Mouse (Mus musculus): ENCODE measurements around the gene Iqce. TPM values are rescaled to one million over a fixed set of nuclear protein-coding genes. Genes with fewer than 3 reads are reported as not detected.

The Iqce gene
- polyA plus RNA-seq, 1 experiment: 4.8 TPM

- Histone ChIP-seq H3ac (ENCODE audit: control insufficient read depth, insufficient read length) (no peak overlapping the region), H3K4me2 (ENCODE audit: low read depth) (peak overlapping the region; percentile 45), H3K79me2 (ENCODE audit: control insufficient read depth, insufficient read depth) (peaks cover 13% of the 10 kb centered on the region), H3K4me3 (no peak overlapping the region), H3K36me3 (ENCODE audit: control insufficient read depth, insufficient read depth) (no peaks in the 10 kb centered on the region), H3K27me3 (ENCODE audit: control insufficient read depth, insufficient read depth, insufficient read length) (no peaks in the 10 kb centered on the region)
- TF ChIP-seq MAX (IDR thresholded peaks at IDR 0.05; ENCODE audit: low read depth) (no peak), MYOD1 (IDR thresholded peaks at IDR 0.05; ENCODE audit: control insufficient read depth in 1 of 3, insufficient read length in 2 of 3, low read depth in 2 of 3) (no peak), TCF3 (IDR thresholded peaks at IDR 0.05; ENCODE audit: insufficient read length, low read depth) (no peak), USF1 (IDR thresholded peaks at IDR 0.05; ENCODE audit: low read depth) (no peak), E2F4 (IDR thresholded peaks at IDR 0.05; ENCODE audit: insufficient read depth) (no peak), REST (IDR thresholded peaks at IDR 0.05; ENCODE audit: insufficient read depth, insufficient read length) (no peak), POLR2AphosphoS2 (IDR thresholded peaks at IDR 0.05; ENCODE audit: insufficient read length, low read depth) (no peak), CEBPB (IDR thresholded peaks at IDR 0.05; ENCODE audit: insufficient read depth, poor library complexity, severe bottlenecking) (no peak), MYOG (IDR thresholded peaks at IDR 0.05; ENCODE audit: control insufficient read depth in 1 of 3, insufficient read depth in 1 of 3, insufficient read length in 2 of 3, low read depth in 2 of 3) (no peak), POLR2A (IDR thresholded peaks at IDR 0.05; ENCODE audit: insufficient read length, low read depth) (no peak), SRF (IDR thresholded peaks at IDR 0.05; ENCODE audit: control insufficient read depth, insufficient read length, low read depth) (no peak), TCF12 (IDR thresholded peaks at IDR 0.05; ENCODE audit: insufficient read depth, poor library complexity, severe bottlenecking) (no peak)
Observed at GRCm38 (mm10) chr5:140651231-140651630, 50.9 kb downstream of the Iqce start.

- Histone ChIP-seq H3K4me2 (ENCODE audit: low read depth) (no peak overlapping the region), H3K27me3 (ENCODE audit: control insufficient read depth, insufficient read depth, insufficient read length) (no peaks in the 10 kb centered on the region), H3K36me3 (ENCODE audit: control insufficient read depth, insufficient read depth) (no peaks in the 10 kb centered on the region), H3ac (ENCODE audit: control insufficient read depth, insufficient read length) (no peak overlapping the region), H3K79me2 (ENCODE audit: control insufficient read depth, insufficient read depth) (peaks cover 17% of the 10 kb centered on the region), H3K4me3 (no peak overlapping the region)
- TF ChIP-seq MAX (IDR thresholded peaks at IDR 0.05; ENCODE audit: low read depth) (no peak), TCF12 (IDR thresholded peaks at IDR 0.05; ENCODE audit: insufficient read depth, poor library complexity, severe bottlenecking) (no peak), TCF3 (IDR thresholded peaks at IDR 0.05; ENCODE audit: insufficient read length, low read depth) (no peak), POLR2A (IDR thresholded peaks at IDR 0.05; ENCODE audit: insufficient read length, low read depth) (no peak)
Observed at GRCm38 (mm10) chr5:140649881-140650414, 52.2 kb downstream of the Iqce start.

- H3K4me3 ChIP-seq: peak overlapping the region; percentile 47
- TF ChIP-seq SRF (IDR thresholded peaks at IDR 0.05; ENCODE audit: control insufficient read depth, insufficient read length, low read depth) (peak; percentile 74), POLR2AphosphoS2 (IDR thresholded peaks at IDR 0.05; ENCODE audit: insufficient read length, low read depth) (no peak)
- no peaks in the 10 kb centered on the region for H3K27me3 ChIP-seq (ENCODE audit: control insufficient read depth, insufficient read depth, insufficient read length)
- H3K36me3 ChIP-seq (ENCODE audit: control insufficient read depth, insufficient read depth): no peaks in the 10 kb centered on the region
- peaks cover 17% of the 10 kb centered on the region for H3K79me2 ChIP-seq (ENCODE audit: control insufficient read depth, insufficient read depth)
- H3K4me2 ChIP-seq (ENCODE audit: low read depth): peak overlapping the region; percentile 98
- peak overlapping the region; percentile 88 for H3ac ChIP-seq (ENCODE audit: control insufficient read depth, insufficient read length)
Observed at GRCm38 (mm10) chr5:140649101-140649667, 53.0 kb downstream of the Iqce start.

GRCm38 (mm10) chr5:140648519-140649100 is 53.6 kb downstream of the Iqce start, which contains the start of gene Ttyh3:
Ttyh3 (minus strand) TSS chr5:140649031.
- Histone ChIP-seq H3K27me3 (ENCODE audit: control insufficient read depth, insufficient read depth, insufficient read length) (no peaks in the 10 kb centered on the region), H3K79me2 (ENCODE audit: control insufficient read depth, insufficient read depth) (peaks cover 17% of the 10 kb centered on the region), H3K4me3 (peak within 1 kb of the TSS; percentile 47), H3K4me2 (ENCODE audit: low read depth) (peak within 1 kb of the TSS; percentile 98), H3K36me3 (ENCODE audit: control insufficient read depth, insufficient read depth) (no peaks in the 10 kb centered on the region), H3ac (ENCODE audit: control insufficient read depth, insufficient read length) (peak within 1 kb of the TSS; percentile 88)
- no peak for TF ChIP-seq MAX (IDR thresholded peaks at IDR 0.05; ENCODE audit: low read depth)
- TF ChIP-seq POLR2A (IDR thresholded peaks at IDR 0.05; ENCODE audit: insufficient read length, low read depth): peak; percentile 61
- peak; percentile 11 for TF ChIP-seq POLR2AphosphoS2 (IDR thresholded peaks at IDR 0.05; ENCODE audit: insufficient read length, low read depth)
- no peak for TF ChIP-seq MYOG (IDR thresholded peaks at IDR 0.05; ENCODE audit: control insufficient read depth in 1 of 3, insufficient read depth in 1 of 3, insufficient read length in 2 of 3, low read depth in 2 of 3)

- no peaks in the 10 kb centered on the region for H3K36me3 ChIP-seq (ENCODE audit: control insufficient read depth, insufficient read depth)
Observed at GRCm38 (mm10) chr5:140647821-140648518, 54.2 kb downstream of the Iqce start.

More at GRCm38 (mm10) chr5:140647821-140648518, 54.2 kb downstream of the Iqce start:
- peak overlapping the region; percentile 92 for H3K4me2 ChIP-seq (ENCODE audit: low read depth)
- peak overlapping the region; percentile 88 for H3ac ChIP-seq (ENCODE audit: control insufficient read depth, insufficient read length)
- peaks cover 17% of the 10 kb centered on the region for H3K79me2 ChIP-seq (ENCODE audit: control insufficient read depth, insufficient read depth)
- no peaks in the 10 kb centered on the region for H3K27me3 ChIP-seq (ENCODE audit: control insufficient read depth, insufficient read depth, insufficient read length)
- TF ChIP-seq POLR2AphosphoS2 (IDR thresholded peaks at IDR 0.05; ENCODE audit: insufficient read length, low read depth) (no peak), REST (IDR thresholded peaks at IDR 0.05; ENCODE audit: insufficient read depth, insufficient read length) (no peak), MAX (IDR thresholded peaks at IDR 0.05; ENCODE audit: low read depth) (no peak), E2F4 (IDR thresholded peaks at IDR 0.05; ENCODE audit: insufficient read depth) (no peak), MYOD1 (IDR thresholded peaks at IDR 0.05; ENCODE audit: control insufficient read depth in 1 of 3, insufficient read length in 2 of 3, low read depth in 2 of 3) (no peak), SRF (IDR thresholded peaks at IDR 0.05; ENCODE audit: control insufficient read depth, insufficient read length, low read depth) (no peak), TCF12 (IDR thresholded peaks at IDR 0.05; ENCODE audit: insufficient read depth, poor library complexity, severe bottlenecking) (no peak), CEBPB (IDR thresholded peaks at IDR 0.05; ENCODE audit: insufficient read depth, poor library complexity, severe bottlenecking) (no peak), USF1 (IDR thresholded peaks at IDR 0.05; ENCODE audit: low read depth) (no peak), POLR2A (IDR thresholded peaks at IDR 0.05; ENCODE audit: insufficient read length, low read depth) (no peak), TCF3 (IDR thresholded peaks at IDR 0.05; ENCODE audit: insufficient read length, low read depth) (no peak), MYOG (IDR thresholded peaks at IDR 0.05; ENCODE audit: control insufficient read depth in 1 of 3, insufficient read depth in 1 of 3, insufficient read length in 2 of 3, low read depth in 2 of 3) (no peak)
- H3K4me3 ChIP-seq: peak overlapping the region; percentile 47
